Mouse (Mus musculus) E14TG2a.4 (cell line): ENCODE measurements around the gene Myo10.
A peak's percentile ranks its signal among the peaks of the same experiment; 100 is the strongest.

Experiments
- CTCF ChIP-seq: conservative IDR thresholded peaks from 2 replicates; pipeline ENCODE4 v1.5.1; 2014; ENCODE audit warnings: low read length
- NANOG ChIP-seq: IDR thresholded peaks from 2 replicates; pipeline ENCODE4 v1.6.1; 2014; ENCODE audit warnings: borderline replicate concordance, low read length, mixed read lengths
- POU5F1 ChIP-seq: IDR thresholded peaks from 2 replicates; pipeline ENCODE4 v1.6.1; 2014; ENCODE audit warnings: low read length, borderline replicate concordance

DNA sequence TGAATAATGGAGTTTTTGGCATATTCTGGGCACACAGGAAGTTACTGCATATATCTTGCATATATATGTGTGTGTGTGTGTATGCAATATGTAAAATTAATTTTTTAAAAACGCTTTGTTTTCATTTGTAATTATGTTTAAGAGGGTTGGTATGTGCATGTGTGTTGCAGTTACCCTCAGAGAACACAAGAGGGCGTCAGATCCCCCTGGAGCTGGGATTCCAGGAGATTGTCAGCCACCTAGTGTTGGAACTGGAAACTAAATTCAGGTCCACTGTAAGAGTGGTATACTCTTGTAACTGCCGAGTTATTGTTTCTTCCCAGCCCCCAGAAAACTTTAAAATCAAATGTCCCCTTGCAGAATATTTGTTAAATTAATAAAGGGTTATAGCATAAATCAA is 174.0 kb downstream of the Myo10 start:
- peak; percentile 97 for TF ChIP-seq CTCF
- TF ChIP-seq POU5F1 = no peak
- TF ChIP-seq NANOG = no peak
